Mouse (Mus musculus) liver, embryonic 11.5 days (tissue): ENCODE data around the gene Snai1. TPM values are rescaled to one million over a fixed set of nuclear protein-coding genes. Genes with fewer than 3 reads are reported as not detected.

Source experiments
- ATAC-seq: fragments of 200-750 bp; cut with Nextera tagmentation; replicated peaks from 2 replicates; pipeline ENCODE4 v1.8.0; 2017; ENCODE audit warnings: moderate number of reproducible peaks, mild to moderate bottlenecking, moderate TSS enrichment, moderate library complexity; ENCODE audit not compliant: low FRiP score
- DNase-seq: peaks from one replicate; pipeline ENCODE4 v3.0.0-alpha.2; 2017; ENCODE audit warnings: low spot score
- H3K27ac ChIP-seq: fragments of 300-500 bp; sonication (generic); 2 replicates; pipeline ENCODE4 v1.5.1; 2014; ENCODE audit warnings: mild to moderate bottlenecking, low read depth, low read length, control low read depth
- H3K27me3 ChIP-seq: fragments of 300-500 bp; sonication (generic); replicated peaks from 2 replicates; pipeline ENCODE4 v1.6.1; 2014; ENCODE audit warnings: low read length, mixed read lengths; ENCODE audit not compliant: control insufficient read depth, insufficient read depth
- H3K36me3 ChIP-seq: fragments of 300-500 bp; sonication (generic); 2 replicates; pipeline ENCODE4 v1.6.1; 2014; ENCODE audit warnings: mild to moderate bottlenecking, low read length, moderate library complexity, mixed read lengths; ENCODE audit not compliant: control insufficient read depth, insufficient read depth
- H3K4me1 ChIP-seq: fragments of 300-500 bp; sonication (generic); replicated peaks from 2 replicates; pipeline ENCODE4 v1.6.1; 2014; ENCODE audit warnings: low read length, mixed read lengths; ENCODE audit not compliant: control insufficient read depth, insufficient read depth
- H3K4me2 ChIP-seq: fragments of 300-500 bp; sonication (generic); 2 replicates; pipeline ENCODE4 v1.6.1; 2014; ENCODE audit warnings: mild to moderate bottlenecking, control low read depth, moderate library complexity
- H3K4me3 ChIP-seq: fragments of 300-500 bp; sonication (generic); 2 replicates; pipeline ENCODE4 v1.5.1; 2014; ENCODE audit warnings: low read depth, low read length, control low read depth
- H3K9ac ChIP-seq: fragments of 300-500 bp; sonication (generic); 2 replicates; pipeline ENCODE4 v1.6.1; 2014; ENCODE audit warnings: low read depth, low read length, control low read depth
- H3K9me3 ChIP-seq: fragments of 300-500 bp; sonication (generic); 2 replicates; pipeline ENCODE4 v1.6.1; 2016; ENCODE audit warnings: low read length, inconsistent platforms, mixed read lengths; ENCODE audit not compliant: control insufficient read depth
- WGBS: fragments of 180-500 bp; shearing (Covaris S2); extraction: QIAGEN DNeasy Blood & Tissue Kit; methylation state at CpG from one replicate; pipeline ENCODE4 v1.1.7; 2014; 5-methylcytosine and 5-hydroxymethylcytosine counted together
- polyA plus RNA-seq: library from polyadenylated mRNA; unstranded; fragments of >200 nt; fragmentation: Nextera tagmentation; extraction: Ambion mirVana; gene quantifications from 2 replicates; pipeline ENCODE4 v1.2.1, GENCODE M21; 2014

Gene Snai1
- polyA plus RNA-seq, 1 experiment from 2014 or later: 15.2 TPM

DNA sequence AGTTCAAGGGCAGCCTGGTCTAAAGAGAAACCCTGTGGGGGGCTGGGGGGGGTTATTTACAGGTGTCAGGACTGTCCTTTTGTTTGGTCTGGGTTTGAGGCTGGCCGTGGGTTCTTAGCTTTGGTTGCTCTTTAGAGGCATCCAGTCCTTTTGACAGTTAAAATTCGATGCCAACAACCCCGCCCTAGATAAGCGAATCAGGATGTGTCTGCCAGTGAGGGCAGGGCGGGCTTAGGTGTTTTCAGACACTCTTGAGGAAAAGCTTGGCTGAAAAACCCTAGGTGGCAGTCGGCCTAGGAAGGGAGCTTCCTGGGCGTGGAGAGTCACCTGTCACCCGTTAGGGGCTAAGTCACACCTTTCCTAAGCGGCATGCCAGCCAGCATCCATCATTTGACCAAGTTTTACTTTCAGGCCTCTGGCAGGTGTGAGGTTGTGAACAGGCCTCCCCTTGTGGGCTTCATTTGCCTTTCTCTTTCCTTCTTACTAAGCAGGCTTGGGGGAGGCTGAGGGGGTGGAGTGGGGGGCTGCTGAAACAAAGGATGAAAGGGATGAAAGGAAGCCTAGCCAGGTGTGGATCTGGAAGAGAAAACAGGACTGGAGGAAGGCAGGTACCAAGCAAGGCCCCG is 1.6 kb upstream of the Snai1 start:
- Histone ChIP-seq H3K9ac (no peak overlapping the region), H3K36me3 (no peaks in the 10 kb centered on the region), H3K4me2 (no peak overlapping the region), H3K4me1 (peaks cover 18% of the 10 kb centered on the region), H3K27ac (no peak overlapping the region), H3K4me3 (no peak overlapping the region), H3K27me3 (peaks cover 45% of the 10 kb centered on the region), H3K9me3 (no peaks in the 10 kb centered on the region)
- DNase-seq: no peak
- 27% methylated on average over 10 of the region's 10 CpGs for WGBS
- no peak for ATAC-seq

DNA sequence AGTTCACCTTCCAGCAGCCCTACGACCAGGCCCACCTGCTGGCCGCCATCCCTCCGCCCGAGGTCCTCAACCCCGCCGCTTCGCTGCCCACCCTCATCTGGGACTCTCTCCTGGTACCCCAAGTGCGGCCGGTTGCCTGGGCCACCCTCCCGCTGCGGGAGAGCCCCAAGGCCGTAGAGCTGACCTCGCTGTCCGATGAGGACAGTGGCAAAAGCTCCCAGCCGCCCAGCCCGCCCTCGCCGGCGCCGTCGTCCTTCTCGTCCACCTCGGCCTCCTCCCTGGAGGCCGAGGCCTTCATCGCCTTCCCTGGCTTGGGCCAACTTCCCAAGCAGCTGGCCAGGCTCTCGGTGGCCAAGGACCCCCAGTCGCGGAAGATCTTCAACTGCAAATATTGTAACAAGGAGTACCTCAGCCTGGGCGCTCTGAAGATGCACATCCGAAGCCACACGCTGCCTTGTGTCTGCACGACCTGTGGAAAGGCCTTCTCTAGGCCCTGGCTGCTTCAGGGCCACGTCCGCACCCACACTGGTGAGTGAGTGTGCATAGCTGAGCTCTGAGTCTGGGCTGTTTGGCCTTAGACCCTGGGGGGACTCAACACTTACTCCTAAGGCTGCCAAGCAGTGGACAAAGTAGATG is 794 bp downstream of the Snai1 start:
- peaks cover 45% of the 10 kb centered on the region for H3K27me3 ChIP-seq
- H3K36me3 ChIP-seq: peaks cover 2% of the 10 kb centered on the region; the same call in 1 of the 2 replicates
- ATAC-seq (no peak), DNase-seq (peak; percentile 51)
- WGBS: 36% methylated on average over 34 of the region's 34 CpGs
- H3K9ac ChIP-seq: peak overlapping the region; percentile 57
- H3K4me3 ChIP-seq: peak overlapping the region; percentile 57
- peak overlapping the region; percentile 91 for H3K4me2 ChIP-seq
- peaks cover 41% of the 10 kb centered on the region for H3K4me1 ChIP-seq
- peak overlapping the region; percentile 25; the same call in 1 of the 2 replicates for H3K27ac ChIP-seq
- H3K9me3 ChIP-seq: no peaks in the 10 kb centered on the region

DNA sequence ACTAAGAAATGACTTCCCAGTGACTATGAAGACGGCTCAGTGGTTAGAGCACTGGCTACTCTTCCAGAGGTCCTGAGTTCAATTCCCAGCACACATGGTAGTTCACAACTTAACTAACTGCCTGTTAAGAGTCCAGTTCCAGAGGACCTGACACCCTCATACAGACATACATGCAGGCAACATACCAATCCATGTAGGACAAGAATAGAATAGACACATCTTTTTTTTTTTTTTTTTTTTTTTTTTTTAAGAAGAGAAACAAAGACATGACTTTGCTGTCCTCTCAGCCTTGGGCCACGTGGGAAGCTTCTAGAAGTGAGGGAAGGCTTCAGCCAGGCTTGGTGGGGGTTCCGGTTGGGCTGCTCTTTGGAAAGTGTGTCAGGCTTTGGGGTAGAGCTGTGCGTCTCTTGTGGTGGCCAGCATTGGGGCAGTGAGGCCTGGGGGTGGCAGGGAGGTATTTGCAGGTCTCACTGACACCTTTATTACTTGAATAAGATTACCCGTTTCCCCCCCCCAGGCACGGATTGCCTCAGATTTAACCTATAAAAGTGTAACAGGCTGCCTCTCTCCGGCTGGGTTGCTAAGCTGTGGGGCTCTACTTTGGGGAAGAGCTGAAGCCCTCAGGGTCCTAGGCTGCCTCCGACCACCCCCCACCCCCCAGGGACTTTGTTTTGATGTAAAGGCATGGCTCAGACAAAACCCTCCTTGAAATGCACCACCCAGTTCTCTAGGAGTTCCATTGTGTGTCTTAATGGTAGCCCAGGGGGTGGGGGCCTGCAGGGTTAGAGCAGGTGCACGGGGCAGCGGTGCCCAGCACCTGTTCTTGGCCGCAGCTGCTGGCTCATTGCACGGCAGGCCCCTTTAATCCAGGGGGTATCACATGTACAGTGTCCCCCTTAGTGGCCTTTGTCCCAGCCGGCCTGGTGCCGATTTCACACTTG is 1.8 kb downstream of the Snai1 start:
- WGBS: 39% methylated on average over 14 of the region's 14 CpGs
- Histone ChIP-seq H3K9ac (peak overlapping the region; percentile 57; the same call in 1 of the 2 replicates), H3K4me1 (peaks cover 46% of the 10 kb centered on the region), H3K36me3 (peaks cover 2% of the 10 kb centered on the region; the same call in 1 of the 2 replicates), H3K9me3 (no peaks in the 10 kb centered on the region), H3K4me2 (peak overlapping the region; percentile 91), H3K4me3 (peak overlapping the region; percentile 57), H3K27me3 (peaks cover 45% of the 10 kb centered on the region), H3K27ac (no peak overlapping the region)
- DNase-seq: no peak
- no peak for ATAC-seq

DNA sequence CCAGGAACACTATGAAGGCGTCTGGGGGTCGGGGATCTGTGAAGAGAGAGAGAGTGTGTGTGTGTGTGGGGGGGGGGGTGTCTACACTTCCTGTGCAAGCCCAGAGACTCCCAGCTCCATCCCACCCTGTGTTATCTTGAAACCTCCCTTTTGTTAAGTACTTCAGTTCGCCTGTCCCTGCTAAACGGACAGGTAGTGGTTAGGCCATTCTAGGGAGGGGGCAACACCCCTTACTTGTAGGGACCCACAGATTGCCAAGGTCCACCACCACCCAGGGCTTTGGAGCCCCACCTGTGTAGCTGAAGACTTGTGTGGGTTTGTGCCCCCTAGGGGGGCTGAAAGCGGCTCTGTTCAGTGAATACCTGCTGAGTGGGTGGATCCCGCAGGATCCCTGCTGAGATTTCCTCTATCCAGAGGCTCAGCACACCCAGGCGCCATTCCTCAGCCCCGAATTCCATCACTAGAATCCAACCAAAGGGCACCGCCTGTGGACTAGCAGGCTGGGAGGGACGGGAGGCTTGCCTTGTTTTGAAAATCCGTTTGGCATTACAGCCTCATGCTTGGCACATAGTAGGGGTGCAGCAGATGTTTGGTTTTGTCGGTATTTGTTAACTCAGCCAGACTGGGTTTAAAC is 2.6 kb downstream of the Snai1 start:
- H3K27me3 ChIP-seq: peaks cover 45% of the 10 kb centered on the region
- ATAC-seq: no peak
- H3K27ac ChIP-seq: no peak overlapping the region
- H3K9ac ChIP-seq: no peak overlapping the region; the same call in 1 of the 2 replicates
- H3K4me2 ChIP-seq: peak overlapping the region; percentile 91
- peaks cover 2% of the 10 kb centered on the region; the same call in 1 of the 2 replicates for H3K36me3 ChIP-seq
- H3K4me1 ChIP-seq: peaks cover 46% of the 10 kb centered on the region
- H3K4me3 ChIP-seq: peak overlapping the region; percentile 57
- no peaks in the 10 kb centered on the region for H3K9me3 ChIP-seq
- DNase-seq: no peak
- WGBS: 33% methylated on average over 12 of the region's 12 CpGs

DNA sequence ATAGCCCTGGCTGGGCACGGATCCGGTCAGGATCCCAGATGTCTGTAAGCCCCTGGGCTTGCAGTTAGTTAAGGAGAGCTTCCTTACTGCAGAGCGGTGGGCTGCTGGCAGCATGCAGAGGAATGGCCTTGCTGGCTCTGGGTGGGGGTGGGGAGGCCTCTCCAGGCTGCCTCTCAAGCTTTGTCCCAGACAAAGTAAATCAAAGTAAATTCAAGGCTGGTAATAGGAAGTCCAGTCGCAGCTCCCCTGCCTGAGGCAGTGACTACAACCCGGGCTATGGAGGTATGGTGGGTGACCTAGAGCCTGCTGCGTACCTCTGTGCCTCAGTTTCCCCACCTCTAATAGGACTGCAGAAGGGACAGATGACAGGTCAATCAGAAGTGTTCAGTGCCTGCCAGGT is 3.3 kb downstream of the Snai1 start:
- Histone ChIP-seq H3K27me3 (peaks cover 39% of the 10 kb centered on the region), H3K27ac (no peak overlapping the region), H3K9ac (no peak overlapping the region)

DNA sequence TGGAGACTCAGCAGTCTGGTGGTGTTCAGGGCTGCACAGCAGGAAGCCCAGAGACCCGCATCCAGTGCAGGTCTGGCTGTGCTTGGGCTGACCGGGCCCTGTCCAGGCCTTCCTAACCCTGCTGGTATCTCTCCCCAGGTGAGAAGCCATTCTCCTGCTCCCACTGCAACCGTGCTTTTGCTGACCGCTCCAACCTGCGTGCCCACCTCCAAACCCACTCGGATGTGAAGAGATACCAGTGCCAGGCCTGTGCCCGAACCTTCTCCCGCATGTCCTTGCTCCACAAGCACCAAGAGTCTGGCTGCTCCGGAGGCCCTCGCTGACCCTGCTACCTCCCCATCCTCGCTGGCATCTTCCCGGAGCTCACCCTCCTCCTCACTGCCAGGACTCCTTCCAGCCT is 3.8 kb downstream of the Snai1 start:
- DNase-seq: no peak
- Histone ChIP-seq H3K9me3 (no peaks in the 10 kb centered on the region), H3K4me2 (0 out of 2 replicates have a peak overlapping the region, but pooled peaks have one; percentile 10), H3K36me3 (peaks cover 2% of the 10 kb centered on the region; the same call in 1 of the 2 replicates), H3K4me1 (peaks cover 46% of the 10 kb centered on the region), H3K27ac (no peak overlapping the region), H3K4me3 (no peak overlapping the region), H3K9ac (no peak overlapping the region), H3K27me3 (peaks cover 35% of the 10 kb centered on the region)
- no peak for ATAC-seq
- WGBS: 81% methylated on average over 12 of the region's 12 CpGs

More for the DNA sequence above, 3.3 kb downstream of the Snai1 start:
- Histone ChIP-seq H3K4me1 (peaks cover 46% of the 10 kb centered on the region), H3K4me2 (peak overlapping the region; percentile 91), H3K36me3 (peaks cover 2% of the 10 kb centered on the region; the same call in 1 of the 2 replicates), H3K9me3 (no peaks in the 10 kb centered on the region), H3K4me3 (peak overlapping the region; percentile 57; the same call in 1 of the 2 replicates)
- ATAC-seq (no peak), DNase-seq (no peak)
- 35% methylated on average over 6 of the region's 6 CpGs for WGBS

DNA sequence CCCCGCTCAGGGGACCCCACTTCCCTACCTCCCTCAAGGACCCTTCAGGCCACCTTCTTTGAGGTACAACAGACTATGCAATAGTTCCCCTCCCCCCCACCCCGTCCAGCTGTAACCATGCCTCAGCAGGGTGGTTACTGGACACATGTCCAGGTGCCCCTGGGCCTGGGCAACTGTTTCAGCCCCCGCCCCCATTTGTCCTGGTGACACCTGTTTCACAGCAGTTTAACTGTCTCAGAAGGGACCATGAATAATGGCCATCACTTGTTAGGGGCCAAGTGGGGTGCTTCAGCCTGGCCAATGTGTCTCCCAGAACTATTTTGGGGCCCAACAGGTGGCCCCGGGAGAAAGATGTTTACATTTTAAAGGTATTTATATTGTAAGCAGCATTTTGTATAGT is 4.4 kb downstream of the Snai1 start:
- no peak overlapping the region for H3K4me3 ChIP-seq
- no peak overlapping the region for H3K9ac ChIP-seq

More for the DNA sequence above, 4.4 kb downstream of the Snai1 start:
- ATAC-seq (no peak), DNase-seq (no peak)
- peaks cover 44% of the 10 kb centered on the region for H3K4me1 ChIP-seq
- H3K27me3 ChIP-seq: peaks cover 29% of the 10 kb centered on the region
- WGBS: 68% methylated on average over 4 of the region's 4 CpGs
- H3K36me3 ChIP-seq: peaks cover 2% of the 10 kb centered on the region; the same call in 1 of the 2 replicates
- no peak overlapping the region for H3K27ac ChIP-seq
- no peaks in the 10 kb centered on the region for H3K9me3 ChIP-seq
- no peak overlapping the region for H3K4me2 ChIP-seq
